9 mouse cellular contexts compared by ENCODE assay signal in the genomic region with DNA sequence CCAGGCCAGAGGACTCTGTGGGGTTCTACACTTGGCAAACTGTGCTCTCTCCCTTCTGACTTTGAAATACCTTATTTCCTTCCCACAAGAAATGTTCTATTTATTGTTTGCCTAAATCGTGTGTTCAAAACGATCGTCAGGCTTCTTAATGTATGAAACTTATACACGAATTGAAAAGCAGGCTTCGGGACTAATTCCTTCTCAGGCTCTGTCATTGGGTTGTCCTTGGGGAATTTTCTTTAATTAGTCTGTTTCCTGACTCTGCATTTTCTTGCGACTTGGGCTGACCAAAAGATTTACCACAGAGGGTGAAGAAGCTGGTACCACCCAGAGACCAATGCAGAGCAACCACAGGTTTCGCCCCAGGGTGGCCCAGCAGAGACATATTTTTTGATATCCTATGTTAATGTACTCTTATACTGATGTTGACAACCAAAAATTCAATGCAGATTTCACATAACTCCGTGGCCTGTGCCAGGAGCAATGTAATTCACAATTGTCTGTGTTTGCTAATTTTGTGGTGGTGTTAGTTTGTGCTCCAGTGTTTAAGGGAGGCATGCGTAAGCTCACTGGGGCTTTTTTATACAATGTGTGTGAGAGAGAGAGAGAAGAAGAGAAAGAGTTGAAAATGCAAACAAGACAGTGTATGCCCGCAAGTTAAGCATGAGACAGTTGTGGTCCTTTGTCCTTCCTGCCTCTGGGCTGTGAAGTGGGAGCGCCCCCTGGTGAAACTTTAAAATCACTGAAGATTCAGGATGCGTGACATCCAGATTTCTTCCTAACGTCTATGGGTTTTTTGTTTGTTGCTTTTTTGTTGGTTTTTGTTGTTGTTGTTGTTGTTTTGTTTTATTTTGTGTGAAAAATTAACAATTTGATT.
DNase-seq lines count a peak whose midpoint lies in the region; ATAC-seq and TF ChIP-seq lines count a peak whose summit lies in the region.
"Had no signal": no experiment of that assay in that cellular context is flagged by ENCODE, and none has a peak within 500 bp of the region (broad histone marks: within the 10 kb centered on the region; RNA-seq: fewer than 3 reads in every experiment).

No protein-coding gene starts in this region.

- TF ChIP-seq CTCF in MEL (IDR thresholded peaks at IDR 0.05 in 2 of 3, conservative IDR thresholded peaks at IDR 0.05 in 1 of 3; ENCODE audit: control insufficient read depth in 1 of 3, insufficient read depth in 1 of 3, low read depth in 2 of 3, low read length in 3 of 3, poor library complexity in 1 of 3, severe bottlenecking in 1 of 3), result peak; percentile 38 to 61 (median 60)
- peak; percentile 67 for TF ChIP-seq CTCF in liver, embryonic 14.5 days (IDR thresholded peaks at IDR 0.05; ENCODE audit: low read depth)

- no peaks in the 10 kb centered on the region for H3K27me3 ChIP-seq in MEL (ENCODE audit: control insufficient read depth in 1 of 2, insufficient read depth in 2 of 2, low read length in 2 of 2)
- H3K27me3 ChIP-seq in kidney, embryonic 16.5 days (ENCODE audit: insufficient read depth, low read length), result peaks cover 10% of the 10 kb centered on the region
- H3K27me3 ChIP-seq in liver, embryonic 14.5 days (ENCODE audit: control insufficient read depth, insufficient read depth, low read length), result no peaks in the 10 kb centered on the region
- H3K27me3 ChIP-seq: stomach, embryonic 15.5 days had no signal

- WGBS in kidney, embryonic 16.5 days, result 52% methylated on average over 13 of the region's 13 CpGs
- 44% methylated on average over 13 of the region's 13 CpGs for WGBS in liver, embryonic 14.5 days (ENCODE audit: insufficient replicate concordance)

- no peak overlapping the region for H3K9ac ChIP-seq in MEL (ENCODE audit: control insufficient read depth, low read depth, low read length, poor library complexity, severe bottlenecking)
- H3K9ac ChIP-seq in kidney, embryonic 16.5 days (replicated peaks; ENCODE audit: low read length), result no peak overlapping the region
- H3K9ac ChIP-seq in liver, embryonic 14.5 days (replicated peaks), result no peak overlapping the region
- H3K9ac ChIP-seq: stomach, embryonic 15.5 days had no signal

- no peaks in the 10 kb centered on the region for H3K4me1 ChIP-seq in MEL (ENCODE audit: control insufficient read depth in 1 of 2, insufficient read depth in 2 of 2, low read length in 2 of 2)
- no peaks in the 10 kb centered on the region for H3K4me1 ChIP-seq in kidney, embryonic 16.5 days (ENCODE audit: insufficient read depth, low read length)
- H3K4me1 ChIP-seq in liver, embryonic 14.5 days (replicated peaks; ENCODE audit: control insufficient read depth in 2 of 2, insufficient read depth in 2 of 2, low read length in 1 of 2), result no peaks in the 10 kb centered on the region
- H3K4me1 ChIP-seq: stomach, embryonic 15.5 days had no signal

- H3K4me3 ChIP-seq in MEL (ENCODE audit: control insufficient read depth in 1 of 2, insufficient read depth in 1 of 2, low read depth in 2 of 2, low read length in 2 of 2), result no peak overlapping the region
- no peak overlapping the region for H3K4me3 ChIP-seq in kidney, embryonic 16.5 days (ENCODE audit: low read length)
- no peak overlapping the region for H3K4me3 ChIP-seq in liver, embryonic 14.5 days (ENCODE audit: insufficient read depth in 1 of 2, low read depth in 2 of 2, low read length in 2 of 2)
- H3K4me3 ChIP-seq: stomach, embryonic 15.5 days had no signal

- no peak overlapping the region for H3K27ac ChIP-seq in MEL (ENCODE audit: control insufficient read depth, low read depth, low read length)
- H3K27ac ChIP-seq in kidney, embryonic 16.5 days (ENCODE audit: low read length), result no peak overlapping the region
- H3K27ac ChIP-seq in liver, embryonic 14.5 days, result no peak overlapping the region
- H3K27ac ChIP-seq: stomach, embryonic 15.5 days had no signal

- peak; percentile 59; the same call in 1 of the 2 replicates for ATAC-seq in kidney, embryonic 16.5 days (ENCODE audit: low FRiP score, low TSS enrichment)
- no peak for ATAC-seq in liver, embryonic 14.5 days (ENCODE audit: insufficient read depth)
- ATAC-seq in erythroblast, adult 5-6 weeks (replicated peaks; ENCODE audit: low FRiP score, poor library complexity, severe bottlenecking), result no peak

- DNase-seq in 3134 (ENCODE audit: extremely low read depth, insufficient read length, low spot score) (peak; percentile 26), MEL (ENCODE audit: low read depth, low spot score) (peak; percentile 36)
- peak; percentile 59 to 81 for DNase-seq in cerebellum, postnatal 25 days
- DNase-seq in frontal cortex, postnatal 25 days (ENCODE audit: low spot score in 2 of 2), result peak; percentile 33 to 70
- peak in 1 of 3 experiments; percentile 4 for DNase-seq in liver, embryonic 14.5 days (ENCODE audit: low read depth in 3 of 3, low spot score in 3 of 3)
- peak; percentile 26 for DNase-seq in retina, adult 2 months (ENCODE audit: low read depth, low spot score)

- H3K79me2 ChIP-seq in MEL (ENCODE audit: control insufficient read depth, insufficient read depth, low read length, poor library complexity), result no peaks in the 10 kb centered on the region

- no peaks in the 10 kb centered on the region for H3K9me3 ChIP-seq in MEL (replicated peaks; ENCODE audit: insufficient read depth, low read length)
- H3K9me3 ChIP-seq in kidney, embryonic 16.5 days (ENCODE audit: low read length), result no peaks in the 10 kb centered on the region
- no peaks in the 10 kb centered on the region for H3K9me3 ChIP-seq in liver, embryonic 14.5 days (ENCODE audit: control insufficient read depth, low read length)
- H3K9me3 ChIP-seq: stomach, embryonic 15.5 days had no signal

- TF ChIP-seq POLR2A in MEL (IDR thresholded peaks at IDR 0.05; ENCODE audit: control insufficient read depth in 1 of 2, insufficient read depth in 1 of 2, low read depth in 1 of 2, low read length in 2 of 2, poor library complexity in 1 of 2), result no peak

- TF ChIP-seq RAD21 in MEL (IDR thresholded peaks at IDR 0.05; ENCODE audit: low read depth, low read length), result peak; percentile 57

- no peak for TF ChIP-seq EP300 in MEL (IDR thresholded peaks at IDR 0.05; ENCODE audit: low read depth in 1 of 2, low read length in 2 of 2)
- no peak for TF ChIP-seq EP300 in liver, embryonic 14.5 days (IDR thresholded peaks at IDR 0.05; ENCODE audit: low read depth)

- no peaks in the 10 kb centered on the region for H3K36me3 ChIP-seq in MEL (ENCODE audit: control insufficient read depth in 1 of 2, insufficient read depth in 2 of 2, low read length in 2 of 2)
- no peaks in the 10 kb centered on the region for H3K36me3 ChIP-seq in kidney, embryonic 16.5 days (ENCODE audit: insufficient read depth, low read length)
- H3K36me3 ChIP-seq in liver, embryonic 14.5 days (replicated peaks; ENCODE audit: control insufficient read depth, insufficient read depth, low read depth), result no peaks in the 10 kb centered on the region
- H3K36me3 ChIP-seq: stomach, embryonic 15.5 days had no signal

- no peak overlapping the region for H3K4me2 ChIP-seq in kidney, embryonic 16.5 days (replicated peaks; ENCODE audit: low read depth, low read length)
- no peak overlapping the region for H3K4me2 ChIP-seq in liver, embryonic 14.5 days (ENCODE audit: low read depth)
- H3K4me2 ChIP-seq: stomach, embryonic 15.5 days had no signal

TF ChIP-seq in MEL, 35 proteins besides CTCF, POLR2A, EP300 and RAD21:
- TF ChIP-seq MXI1 (IDR thresholded peaks at IDR 0.05; ENCODE audit: low read depth, low read length), result no peak
- no peak for TF ChIP-seq ZNF384 (IDR thresholded peaks at IDR 0.05; ENCODE audit: low read depth, low read length)
- no peak for TF ChIP-seq TAL1 (IDR thresholded peaks at IDR 0.05; ENCODE audit: low read length)
- no peak for TF ChIP-seq JUND (IDR thresholded peaks at IDR 0.05; ENCODE audit: low read depth, low read length)
- peak; percentile 34; the same call in 1 of the 2 replicates for TF ChIP-seq ZC3H11A (IDR thresholded peaks at IDR 0.05; ENCODE audit: low read depth, low read length)
- TF ChIP-seq ELF1 (IDR thresholded peaks at IDR 0.05; ENCODE audit: low read depth, low read length), result no peak
- no peak for TF ChIP-seq ZKSCAN1 (IDR thresholded peaks at IDR 0.05; ENCODE audit: low read depth, low read length)
- no peak for TF ChIP-seq E2F4 (IDR thresholded peaks at IDR 0.05; ENCODE audit: borderline replicate concordance, low read depth, low read length)
- TF ChIP-seq POLR2AphosphoS5 (IDR thresholded peaks at IDR 0.05; ENCODE audit: borderline replicate concordance, low read depth, low read length), result no peak
- TF ChIP-seq CHD2 (IDR thresholded peaks at IDR 0.05; ENCODE audit: low read length), result no peak
- no peak for TF ChIP-seq GABPA (IDR thresholded peaks at IDR 0.05; ENCODE audit: low read depth, low read length)
- TF ChIP-seq SMC3 (IDR thresholded peaks at IDR 0.05; ENCODE audit: low read depth, low read length), result peak; percentile 66
- no peak for TF ChIP-seq NELFE (IDR thresholded peaks at IDR 0.05; ENCODE audit: low read depth, low read length)
- TF ChIP-seq BHLHE40 (IDR thresholded peaks at IDR 0.05; ENCODE audit: borderline replicate concordance, low read depth, low read length), result no peak
- no peak for TF ChIP-seq RCOR1 (IDR thresholded peaks at IDR 0.05; ENCODE audit: low read depth, low read length)
